Mouse (Mus musculus) midbrain, postnatal 0 days (tissue): ENCODE results near the gene Tnfrsf19. TPM values are rescaled to one million over a fixed set of nuclear protein-coding genes. Genes with fewer than 3 reads are reported as not detected.

ENCODE experiments used
- ATAC-seq: fragments of 200-750 bp; cut with Nextera tagmentation; 2 replicates; pipeline ENCODE4 v1.8.0; 2017; ENCODE audit warnings: moderate number of reproducible peaks, mild to moderate bottlenecking, moderate TSS enrichment, moderate library complexity; ENCODE audit not compliant: low FRiP score
- DNase-seq: peaks from one replicate; pipeline ENCODE4 v3.0.0-alpha.2; 2015; ENCODE audit warnings: low spot score
- H3K27ac ChIP-seq: fragments of 300-500 bp; sonication (generic); 2 replicates; pipeline ENCODE4 v1.5.1; 2014; ENCODE audit warnings: low read depth, mild to moderate bottlenecking, low read length, mixed read lengths
- H3K27me3 ChIP-seq: fragments of 300-500 bp; sonication (generic); 2 replicates; pipeline ENCODE4 v1.6.1; 2014; ENCODE audit warnings: low read length, control low read depth, mixed read lengths; ENCODE audit not compliant: insufficient read depth
- H3K36me3 ChIP-seq: fragments of 300-500 bp; sonication (generic); 2 replicates; pipeline ENCODE4 v1.6.1; 2014; ENCODE audit warnings: low read length, control low read depth, mixed read lengths; ENCODE audit not compliant: insufficient read depth
- H3K4me1 ChIP-seq: fragments of 300-500 bp; sonication (generic); 2 replicates; pipeline ENCODE4 v1.6.1; 2014; ENCODE audit warnings: mild to moderate bottlenecking, control low read depth, antibody characterized with exemption, low read length, mixed read lengths; ENCODE audit not compliant: insufficient read depth
- H3K4me2 ChIP-seq: fragments of 300-500 bp; sonication (generic); 2 replicates; pipeline ENCODE4 v1.6.1; 2014; ENCODE audit warnings: low read depth, mild to moderate bottlenecking, low read length, mixed read lengths; ENCODE audit not compliant: poor library complexity, severe bottlenecking
- H3K4me3 ChIP-seq: fragments of 300-500 bp; sonication (generic); 2 replicates; pipeline ENCODE4 v1.5.1; 2014; ENCODE audit warnings: low read depth, mild to moderate bottlenecking, low read length, moderate library complexity
- H3K9ac ChIP-seq: fragments of 300-500 bp; sonication (generic); replicated peaks from 2 replicates; pipeline ENCODE4 v1.6.1; 2014; ENCODE audit warnings: mild to moderate bottlenecking, low read length, moderate library complexity, mixed read lengths; ENCODE audit not compliant: poor library complexity, severe bottlenecking
- H3K9me3 ChIP-seq: fragments of 300-500 bp; sonication (generic); 2 replicates; pipeline ENCODE4 v1.6.1; 2016; ENCODE audit warnings: low read length, control low read depth
- CTCF ChIP-seq: IDR thresholded peaks from 2 replicates; pipeline ENCODE4 v1.5.1; 2016; ENCODE audit warnings: antibody characterized with exemption, mild to moderate bottlenecking
- WGBS: fragments of 180-500 bp; shearing (Covaris S2); extraction: QIAGEN DNeasy Blood & Tissue Kit; methylation state at CpG from one replicate; pipeline ENCODE4 v1.1.7; 2014; 5-methylcytosine and 5-hydroxymethylcytosine counted together
- polyA plus RNA-seq: library from polyadenylated mRNA; unstranded; fragments of >200 nt; fragmentation: Nextera tagmentation; extraction: Ambion mirVana; gene quantifications from 2 replicates; pipeline ENCODE4 v1.2.1, GENCODE M21; 2015
- total RNA-seq: library from RNA; depleted of rRNA; stranded (reverse); fragments of >200 nt; gene quantifications from 2 replicates; pipeline ENCODE4 v1.2.3, GENCODE M21; 2014

The Tnfrsf19 gene
- total and polyA plus RNA-seq, 2 experiments from 2014 or later = 29.5 to 42.9 TPM

DNA sequence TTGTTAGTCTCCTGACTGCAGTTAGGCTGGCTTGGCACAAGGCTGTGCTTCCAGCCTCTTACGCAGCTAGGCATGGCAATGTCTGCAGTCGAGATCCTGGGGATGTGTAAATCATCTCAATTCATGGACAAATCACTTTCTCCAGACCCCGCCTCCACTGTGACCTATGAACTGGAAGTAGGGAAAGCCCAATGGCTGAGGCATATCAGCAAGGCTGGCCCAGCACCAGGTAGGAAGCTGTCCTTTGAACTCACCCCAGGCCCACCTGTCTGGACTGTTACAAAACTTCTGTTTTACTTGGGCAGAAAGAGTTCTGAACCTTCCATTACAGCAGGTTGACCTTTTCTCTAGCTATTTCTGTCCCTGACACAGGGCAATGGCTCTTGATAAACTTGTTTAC lies 70.6 kb downstream of the Tnfrsf19 start:
- no peak overlapping the region for H3K4me3 ChIP-seq
- TF ChIP-seq CTCF = no peak
- no peak for DNase-seq
- no peak for ATAC-seq
- H3K27me3 ChIP-seq = no peaks in the 10 kb centered on the region
- no peaks in the 10 kb centered on the region for H3K9me3 ChIP-seq
- no peak overlapping the region for H3K9ac ChIP-seq
- WGBS = 86% methylated on average over 3 of the region's 3 CpGs
- H3K4me1 ChIP-seq = no peaks in the 10 kb centered on the region
- peaks cover 4% of the 10 kb centered on the region; the same call in 1 of the 2 replicates for H3K36me3 ChIP-seq
- no peak overlapping the region for H3K27ac ChIP-seq
- no peak overlapping the region for H3K4me2 ChIP-seq

GRCm38 (mm10) chr14:60970961-60971360 lies 75.3 kb downstream of the Tnfrsf19 start:
- H3K4me1 ChIP-seq = no peaks in the 10 kb centered on the region
- WGBS = 95% methylated on average over 9 of the region's 9 CpGs
- TF ChIP-seq CTCF = no peak
- H3K27ac ChIP-seq = no peak overlapping the region
- no peaks in the 10 kb centered on the region for H3K9me3 ChIP-seq
- H3K9ac ChIP-seq = no peak overlapping the region
- H3K4me3 ChIP-seq = no peak overlapping the region
- no peak for ATAC-seq
- H3K36me3 ChIP-seq = peaks cover 9% of the 10 kb centered on the region
- H3K27me3 ChIP-seq = no peaks in the 10 kb centered on the region
- DNase-seq = no peak
- H3K4me2 ChIP-seq = no peak overlapping the region

- no peaks in the 10 kb centered on the region for H3K9me3 ChIP-seq
- H3K4me2 ChIP-seq = no peak overlapping the region
- no peaks in the 10 kb centered on the region for H3K4me1 ChIP-seq
- no peaks in the 10 kb centered on the region for H3K27me3 ChIP-seq
- ATAC-seq = no peak
- H3K36me3 ChIP-seq = peaks cover 6% of the 10 kb centered on the region
- H3K9ac ChIP-seq = no peak overlapping the region
- H3K27ac ChIP-seq = no peak overlapping the region
- DNase-seq = no peak
- 94% methylated on average over 4 of the region's 4 CpGs for WGBS
- no peak for TF ChIP-seq CTCF
- H3K4me3 ChIP-seq = no peak overlapping the region
Measured at GRCm38 (mm10) chr14:60966061-60966460, 80.2 kb downstream of the Tnfrsf19 start.

GRCm38 (mm10) chr14:60964016-60964810 lies 82.1 kb downstream of the Tnfrsf19 start:
- Histone ChIP-seq H3K4me1 (no peaks in the 10 kb centered on the region), H3K4me3 (no peak overlapping the region), H3K9me3 (no peaks in the 10 kb centered on the region), H3K36me3 (peaks cover 3% of the 10 kb centered on the region), H3K27ac (no peak overlapping the region), H3K9ac (no peak overlapping the region), H3K4me2 (no peak overlapping the region), H3K27me3 (no peaks in the 10 kb centered on the region)
- DNase-seq (no peak), ATAC-seq (no peak)
- 82% methylated on average over 7 of the region's 7 CpGs for WGBS
- TF ChIP-seq CTCF = no peak

GRCm38 (mm10) chr14:60957611-60958157 lies 88.6 kb downstream of the Tnfrsf19 start:
- H3K27me3 ChIP-seq = no peaks in the 10 kb centered on the region
- H3K4me2 ChIP-seq = no peak overlapping the region
- no peaks in the 10 kb centered on the region for H3K36me3 ChIP-seq
- DNase-seq = no peak
- no peak overlapping the region for H3K4me3 ChIP-seq
- no peak overlapping the region for H3K27ac ChIP-seq
- H3K9ac ChIP-seq = no peak overlapping the region
- no peak for ATAC-seq
- TF ChIP-seq CTCF = no peak
- peaks cover 7% of the 10 kb centered on the region; the same call in 1 of the 2 replicates for H3K9me3 ChIP-seq
- H3K4me1 ChIP-seq = no peaks in the 10 kb centered on the region

- WGBS = 95% methylated on average over 4 of the region's 4 CpGs
- Histone ChIP-seq H3K27ac (no peak overlapping the region), H3K4me3 (no peak overlapping the region), H3K4me2 (no peak overlapping the region), H3K4me1 (no peaks in the 10 kb centered on the region), H3K36me3 (no peaks in the 10 kb centered on the region), H3K27me3 (no peaks in the 10 kb centered on the region), H3K9ac (no peak overlapping the region), H3K9me3 (no peaks in the 10 kb centered on the region)
- ATAC-seq (no peak), DNase-seq (no peak)
- no peak for TF ChIP-seq CTCF
Measured at GRCm38 (mm10) chr14:60937481-60938039, 108.7 kb downstream of the Tnfrsf19 start.
